Mouse (Mus musculus) inflammation-experienced regulatory T-cells, adult 6 months (primary cell): Measurements from ENCODE around the gene Gpbp1. TPM values are rescaled to one million over a fixed set of nuclear protein-coding genes. Genes with fewer than 3 reads are reported as not detected.
A peak's percentile ranks its signal among the peaks of the same experiment; 100 is the strongest.

Source experiments
- ATAC-seq: one replicate; pipeline ENCODE4 v1.8.0; 2017
- polyA plus RNA-seq, 3 experiments: library from polyadenylated mRNA; unstranded; fragments of 100-300 nt; shearing (Covaris generic); gene quantifications; one replicate each; pipeline ENCODE4 v1.2.1; 2017

The Gpbp1 gene
- polyA plus RNA-seq, 3 experiments from 2014 or later, result 156 to 170 (median 170) TPM

DNA sequence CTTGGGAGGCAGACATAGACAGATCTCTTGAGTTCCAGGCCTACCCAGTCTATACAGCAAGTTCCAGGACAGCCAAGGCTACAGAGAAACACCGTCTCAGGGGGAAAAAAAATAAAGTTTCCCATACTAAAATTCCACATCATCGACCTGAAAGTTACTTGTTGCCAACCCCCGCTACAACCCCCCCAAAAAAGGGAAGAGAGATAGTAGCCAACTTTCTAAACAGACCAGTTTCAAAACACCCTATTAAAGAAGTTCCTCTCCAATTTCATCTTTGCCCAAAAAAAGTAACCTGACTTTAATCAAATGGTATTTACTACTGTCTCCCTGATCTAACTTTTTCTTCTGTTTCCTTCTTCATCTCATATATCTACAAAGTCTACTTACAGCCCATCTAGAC lies 22.6 kb downstream of the Gpbp1 start:
- ATAC-seq, result no peak

DNA sequence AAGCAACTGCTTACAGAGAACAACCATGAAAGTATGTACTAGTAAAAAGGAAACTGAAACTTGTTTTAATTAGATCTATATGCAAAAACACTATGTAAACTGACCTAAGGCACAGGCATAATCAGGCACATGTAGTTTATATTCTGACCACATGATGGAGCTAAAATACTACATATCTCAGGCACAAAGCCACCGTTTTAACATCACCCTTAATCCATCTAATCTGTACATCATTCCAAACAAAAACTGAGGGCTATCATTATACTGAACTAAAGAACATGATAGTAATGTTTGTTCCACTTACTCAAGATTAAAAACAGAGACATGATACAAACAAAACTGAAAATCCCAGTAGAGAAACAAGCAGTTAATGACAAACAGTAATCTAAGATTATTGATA lies 28.5 kb downstream of the Gpbp1 start:
- peak; percentile 66 for ATAC-seq

DNA sequence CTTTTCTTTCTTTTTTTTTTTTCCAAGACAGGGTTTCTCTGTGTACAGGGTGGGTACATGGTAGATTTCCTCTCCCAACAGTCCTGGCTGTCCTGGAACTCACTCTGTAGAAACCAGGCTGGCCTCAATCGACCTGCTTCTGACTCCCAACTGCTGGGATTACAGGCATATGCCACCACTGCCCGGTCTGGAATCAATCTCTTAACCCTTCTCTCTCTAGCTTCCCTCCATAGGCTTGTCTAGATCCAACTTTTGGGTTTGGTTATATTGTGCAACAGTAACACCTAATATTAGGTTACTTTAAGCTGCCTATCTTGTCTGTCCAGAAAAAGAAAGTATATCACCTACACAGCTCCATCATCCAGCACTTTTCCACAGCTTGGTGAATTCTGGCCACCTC lies 33.1 kb downstream of the Gpbp1 start:
- no peak for ATAC-seq

DNA sequence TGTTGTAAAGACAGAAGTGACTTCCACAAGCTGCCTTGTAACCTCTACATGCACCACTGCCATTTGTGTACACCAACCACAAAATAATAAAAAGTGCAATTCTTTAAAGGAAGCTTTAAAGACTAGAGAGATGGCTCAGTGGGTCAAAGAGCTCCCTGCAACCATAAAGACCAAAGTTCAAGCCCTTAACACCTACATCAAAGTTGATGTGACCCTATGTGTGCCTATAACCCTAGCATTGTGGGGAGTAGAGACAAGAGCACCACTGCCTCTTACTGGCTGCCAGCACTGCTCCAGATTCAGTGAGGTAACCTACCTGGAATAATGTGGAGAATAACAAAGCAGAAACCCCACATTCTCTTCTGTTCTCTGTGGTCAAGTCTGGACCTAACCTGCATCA lies 45.6 kb downstream of the Gpbp1 start:
- ATAC-seq, result no peak

DNA sequence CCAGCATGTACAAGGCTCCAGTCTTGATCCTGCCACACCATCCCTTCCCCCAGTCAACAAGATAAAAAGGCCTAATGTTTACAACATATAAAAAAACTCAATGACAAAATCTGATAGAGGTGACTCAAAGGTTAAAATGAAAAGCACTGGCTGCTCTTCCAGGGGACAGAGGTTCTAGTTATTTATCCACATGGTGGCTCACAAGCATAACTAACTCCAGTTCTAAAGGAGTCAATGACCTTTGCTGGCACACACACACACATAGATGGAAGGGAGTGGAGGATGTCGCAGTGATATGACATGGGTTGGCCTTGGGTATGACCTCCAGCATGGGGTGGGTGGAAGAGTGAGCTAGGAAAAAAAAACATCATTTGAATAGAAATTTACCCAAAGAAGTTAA lies 58.7 kb downstream of the Gpbp1 start:
- no peak for ATAC-seq

DNA sequence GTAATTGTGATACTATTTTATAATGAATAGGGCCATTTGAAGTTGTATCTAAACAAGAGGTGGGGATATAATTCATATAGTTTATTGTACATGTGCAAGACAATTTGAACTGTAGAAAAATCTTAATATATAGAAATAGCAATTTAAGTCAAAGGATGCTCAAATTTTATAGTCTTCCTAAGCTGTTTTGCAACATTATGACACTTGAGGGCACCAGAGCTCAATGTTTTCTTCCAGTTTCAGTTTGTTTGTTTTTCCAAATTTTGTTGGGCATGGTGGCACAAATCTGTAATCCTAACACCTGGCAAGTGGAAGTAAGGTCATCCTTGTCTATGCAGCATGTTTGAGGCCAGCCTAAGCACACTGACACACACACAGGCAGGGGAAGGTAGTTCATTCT lies 68.6 kb downstream of the Gpbp1 start:
- no peak for ATAC-seq

DNA sequence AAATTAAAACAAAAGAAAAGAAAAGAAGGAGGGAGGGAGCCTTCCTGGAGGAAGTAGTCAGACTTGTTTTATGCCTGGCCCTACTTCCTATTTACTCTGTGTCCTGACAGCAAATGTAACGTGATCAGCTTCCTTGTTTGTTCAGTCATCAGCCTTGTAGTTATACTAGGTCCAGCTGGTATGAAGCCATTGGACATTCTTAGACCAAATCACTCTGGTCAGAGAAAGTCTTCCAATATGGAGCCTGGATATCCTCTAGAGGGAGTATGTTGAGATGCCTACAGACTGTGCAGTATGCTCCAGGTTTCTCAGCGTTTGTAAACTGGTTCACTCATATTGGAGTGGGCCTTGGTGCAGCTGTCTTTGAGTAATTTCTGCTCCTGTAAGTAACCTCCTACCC lies 71.8 kb downstream of the Gpbp1 start:
- ATAC-seq, result no peak

DNA sequence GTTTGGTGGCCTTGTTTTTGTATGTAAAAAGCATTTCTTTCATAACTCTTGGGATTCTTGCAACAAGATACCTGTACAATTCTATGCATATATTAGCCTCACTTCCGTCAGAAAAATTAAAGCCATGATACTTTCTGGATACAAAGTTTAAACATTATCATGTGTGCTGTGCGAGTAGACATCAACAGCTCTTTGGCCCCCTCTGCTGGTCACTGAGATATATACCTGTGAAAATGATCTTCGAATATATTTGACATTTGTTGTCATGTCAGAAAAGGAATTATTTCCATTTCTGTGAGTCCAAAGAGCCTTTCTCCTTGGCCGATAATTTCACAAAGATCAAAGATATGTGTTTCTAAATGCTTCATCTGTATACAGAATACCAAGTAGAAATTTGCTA lies 76.8 kb downstream of the Gpbp1 start:
- ATAC-seq, result peak; percentile 74

DNA sequence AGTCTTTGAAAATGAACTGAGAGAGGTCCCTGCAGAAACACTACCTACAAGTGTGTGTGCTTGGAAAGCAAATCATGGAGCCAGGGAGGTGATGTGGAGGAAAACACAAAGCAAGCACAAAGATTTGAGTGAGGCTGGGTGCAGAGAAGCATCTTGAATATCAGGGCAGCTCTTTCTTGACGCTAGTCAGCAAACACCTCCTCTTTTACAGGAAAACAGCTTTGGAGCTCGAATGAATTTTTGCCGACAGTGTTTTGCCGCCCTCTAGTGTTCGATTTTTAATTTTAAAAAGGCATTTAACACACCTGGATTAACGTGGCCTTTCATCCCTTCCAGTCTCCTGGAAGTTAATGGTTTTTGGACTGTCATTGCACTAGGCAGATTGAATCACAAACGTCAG lies 79.1 kb downstream of the Gpbp1 start:
- peak; percentile 41 for ATAC-seq

DNA sequence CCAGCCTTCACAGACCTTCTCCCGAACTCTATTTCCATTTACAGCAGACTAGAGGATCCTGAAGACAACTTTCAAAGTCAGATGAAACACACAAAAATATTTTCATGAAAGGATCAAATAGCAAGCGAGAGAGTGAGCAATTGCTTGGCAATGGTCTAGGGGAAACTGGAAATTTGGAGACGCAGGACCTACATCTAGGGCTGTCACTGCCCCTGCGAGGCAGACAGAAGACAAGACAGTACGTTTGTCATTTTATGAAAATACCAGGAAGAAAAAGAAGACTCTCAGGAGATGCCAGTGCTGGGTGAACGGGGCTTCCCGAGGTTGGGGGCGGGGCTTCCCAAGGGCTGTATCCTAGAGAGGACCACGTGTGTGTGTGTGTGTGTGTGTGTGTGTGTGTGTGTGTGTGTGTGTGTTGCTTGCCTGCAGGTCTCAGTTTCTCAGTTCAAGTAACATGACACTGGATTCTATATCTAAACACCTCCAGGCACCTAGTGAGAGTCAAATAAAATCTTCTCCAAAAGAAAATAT lies 83.0 kb downstream of the Gpbp1 start:
- no peak for ATAC-seq

DNA sequence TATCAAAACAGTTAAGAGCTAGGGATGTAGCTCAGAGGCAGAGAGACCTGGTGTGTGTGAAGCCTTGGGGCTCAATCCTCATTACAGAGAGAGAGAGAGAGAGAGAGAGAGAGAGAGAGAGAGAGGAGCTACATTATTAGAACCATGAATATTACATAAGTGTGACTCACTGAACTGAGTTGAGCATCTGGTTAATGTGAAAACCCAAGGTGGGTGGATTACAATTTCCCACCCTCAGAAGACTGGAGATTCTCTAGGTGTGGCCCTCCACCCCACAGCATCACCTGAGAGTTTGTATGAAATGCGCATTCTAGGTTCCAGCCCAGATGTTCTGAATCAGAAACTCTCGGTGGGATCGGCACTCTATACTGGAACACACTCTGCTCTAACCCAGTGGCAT lies 84.0 kb downstream of the Gpbp1 start:
- ATAC-seq, result no peak

DNA sequence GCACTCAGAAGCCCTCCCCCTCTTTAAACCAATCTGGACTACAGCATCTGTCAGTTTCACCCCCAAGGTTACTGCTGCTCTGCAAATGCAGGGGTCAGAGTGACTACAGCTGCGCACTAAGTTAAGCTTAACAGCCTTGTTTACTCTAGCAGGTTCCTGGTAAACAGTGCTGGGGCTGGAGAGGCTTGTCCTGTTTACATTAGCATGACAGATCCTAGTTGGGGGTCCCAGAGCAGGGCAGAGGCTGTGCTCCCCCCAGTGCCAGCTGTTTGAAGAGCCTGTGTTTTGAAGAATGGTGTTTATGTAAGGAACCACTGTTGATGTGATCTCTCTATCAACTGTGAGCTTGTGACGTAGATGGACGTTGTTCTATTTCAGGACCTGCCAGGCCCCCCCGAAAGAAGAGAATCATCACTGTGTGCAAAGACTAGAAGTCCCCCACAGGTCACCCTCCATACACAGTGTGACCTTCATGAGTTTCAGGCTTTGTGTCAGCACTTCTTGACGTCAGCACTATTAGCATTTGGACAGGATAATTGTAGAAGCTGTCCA lies 92.2 kb downstream of the Gpbp1 start:
- ATAC-seq, result no peak

DNA sequence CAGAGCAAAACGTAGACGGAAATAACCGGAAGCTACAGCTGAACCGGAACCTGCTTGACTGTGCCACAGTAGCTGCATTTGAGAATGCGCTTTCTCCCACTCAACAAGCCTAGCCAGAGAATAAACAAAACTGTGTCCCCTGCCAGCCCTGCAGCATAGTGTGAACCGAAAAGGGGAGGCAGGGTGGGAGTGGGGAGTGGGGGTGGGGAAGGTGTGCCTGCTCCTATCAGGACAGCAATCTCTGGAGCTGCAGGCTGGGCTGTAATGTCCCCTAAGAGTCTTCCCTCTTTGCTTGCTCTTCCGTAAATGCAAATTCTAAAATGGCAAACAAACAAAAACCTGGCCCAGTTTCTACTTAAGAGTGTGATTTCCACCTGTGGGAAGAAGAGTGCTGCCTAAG lies 92.8 kb downstream of the Gpbp1 start:
- ATAC-seq, result no peak

DNA sequence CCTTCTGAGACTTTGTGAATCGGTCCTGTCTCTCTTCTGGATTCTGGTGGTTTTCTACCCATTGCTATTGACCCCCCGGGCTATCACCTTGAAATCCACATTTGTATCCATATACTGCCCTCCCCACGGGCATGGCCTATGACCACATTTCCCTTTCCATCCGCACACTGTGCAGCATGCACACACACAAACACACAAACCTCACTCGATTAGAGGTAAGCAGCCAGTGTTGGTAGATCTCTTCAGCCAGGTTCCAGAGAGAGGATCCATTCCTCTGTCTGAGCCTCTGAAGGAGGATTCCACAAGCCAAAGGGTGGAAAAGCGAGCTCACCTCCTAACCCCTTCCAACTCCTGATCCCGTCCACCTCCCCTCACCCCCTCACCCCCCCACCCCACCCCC lies 94.4 kb downstream of the Gpbp1 start:
- ATAC-seq, result no peak

DNA sequence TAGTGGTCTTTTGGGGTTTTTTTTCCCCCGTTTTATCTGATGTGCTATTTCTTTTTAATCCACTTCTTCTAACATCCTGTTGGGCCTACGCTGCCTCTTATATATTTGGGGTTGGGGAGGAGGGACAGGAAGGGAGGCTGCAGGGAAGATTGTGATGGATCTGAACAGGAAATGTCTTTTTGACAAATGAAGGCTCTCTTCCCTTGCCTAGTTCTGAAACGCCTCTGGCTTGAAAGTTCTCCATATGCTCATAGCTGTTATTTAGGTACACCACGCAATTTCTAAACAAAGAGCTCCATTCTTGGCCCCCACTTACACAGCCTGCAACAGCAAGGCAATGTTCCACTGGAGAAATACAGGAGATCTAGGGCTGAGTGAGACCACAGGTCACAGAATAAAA lies 95.0 kb downstream of the Gpbp1 start:
- no peak for ATAC-seq

DNA sequence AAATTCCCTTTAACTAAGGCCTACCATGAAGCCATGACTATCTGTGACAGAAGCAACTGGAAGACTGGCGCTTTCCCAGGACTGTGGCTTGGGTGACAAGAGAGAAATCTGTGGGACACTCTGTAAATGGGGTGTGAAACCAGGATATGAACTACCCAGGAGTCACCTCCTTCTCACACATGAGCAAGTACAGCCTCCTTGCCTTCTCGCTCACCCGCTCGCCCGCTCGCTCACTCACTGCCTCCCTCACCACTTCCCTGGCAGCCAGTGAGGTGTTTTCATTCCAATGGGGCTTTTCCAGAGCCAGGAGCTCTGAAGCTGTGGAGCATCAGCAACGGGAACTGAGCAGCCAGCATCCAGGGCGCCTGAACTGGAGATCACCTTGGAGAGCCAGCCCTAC lies 95.6 kb downstream of the Gpbp1 start:
- ATAC-seq, result no peak

DNA sequence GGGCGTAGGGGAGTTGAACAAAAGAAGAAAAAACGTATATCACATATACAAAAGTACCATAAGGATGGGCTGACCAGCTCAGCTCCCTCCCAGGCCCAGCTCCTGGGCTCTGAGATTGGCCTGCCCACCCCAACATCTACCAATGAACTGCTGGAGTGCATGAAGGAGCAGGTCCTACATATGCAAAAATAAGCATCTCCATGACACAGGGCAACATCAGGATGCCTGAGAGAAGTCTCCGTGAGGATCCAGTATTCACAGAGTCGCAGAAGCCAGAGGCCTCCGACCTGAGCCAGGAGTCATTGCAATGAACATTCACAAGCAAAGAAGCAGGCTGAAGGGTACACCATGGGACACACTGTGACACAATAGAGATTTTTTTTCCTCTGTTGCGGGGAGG lies 96.5 kb downstream of the Gpbp1 start:
- ATAC-seq, result no peak

DNA sequence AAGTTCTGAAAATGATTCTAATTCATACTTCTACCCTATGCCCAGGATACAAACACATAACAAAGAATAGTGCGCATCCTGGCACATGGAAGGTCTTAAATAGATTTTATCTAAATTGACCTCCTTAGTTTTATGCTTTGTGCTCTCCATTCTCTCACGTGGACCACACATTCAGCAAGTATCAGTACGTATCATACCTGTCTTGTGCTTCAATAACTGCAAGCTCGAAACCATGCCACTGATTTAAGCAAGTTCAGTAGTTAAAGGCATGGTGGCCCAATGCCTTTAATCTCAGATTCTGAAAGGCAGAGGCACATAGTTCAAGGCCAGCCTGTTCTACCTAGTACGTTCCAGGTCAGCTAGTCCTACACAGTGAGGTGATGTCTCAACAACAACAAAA lies 98.5 kb downstream of the Gpbp1 start:
- ATAC-seq, result no peak

DNA sequence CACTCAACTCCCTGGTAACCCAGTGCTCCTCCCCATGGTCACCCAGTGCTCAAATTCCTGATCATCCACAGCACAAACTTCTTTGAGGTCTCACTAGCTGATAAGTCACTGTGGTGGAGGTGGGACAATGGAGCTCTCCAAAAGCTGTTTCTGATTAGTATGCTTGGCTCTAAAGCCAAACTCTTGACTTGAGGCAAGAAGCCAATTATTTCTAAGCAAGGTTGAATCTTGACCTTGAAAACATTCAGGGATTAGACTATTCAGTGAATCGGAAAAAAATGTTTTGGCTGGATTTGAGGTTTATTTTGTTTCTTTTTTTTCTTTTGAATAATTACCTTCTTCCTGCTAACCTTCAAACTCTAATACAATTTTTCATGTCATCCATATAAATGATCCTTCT lies 98.9 kb downstream of the Gpbp1 start:
- no peak for ATAC-seq

DNA sequence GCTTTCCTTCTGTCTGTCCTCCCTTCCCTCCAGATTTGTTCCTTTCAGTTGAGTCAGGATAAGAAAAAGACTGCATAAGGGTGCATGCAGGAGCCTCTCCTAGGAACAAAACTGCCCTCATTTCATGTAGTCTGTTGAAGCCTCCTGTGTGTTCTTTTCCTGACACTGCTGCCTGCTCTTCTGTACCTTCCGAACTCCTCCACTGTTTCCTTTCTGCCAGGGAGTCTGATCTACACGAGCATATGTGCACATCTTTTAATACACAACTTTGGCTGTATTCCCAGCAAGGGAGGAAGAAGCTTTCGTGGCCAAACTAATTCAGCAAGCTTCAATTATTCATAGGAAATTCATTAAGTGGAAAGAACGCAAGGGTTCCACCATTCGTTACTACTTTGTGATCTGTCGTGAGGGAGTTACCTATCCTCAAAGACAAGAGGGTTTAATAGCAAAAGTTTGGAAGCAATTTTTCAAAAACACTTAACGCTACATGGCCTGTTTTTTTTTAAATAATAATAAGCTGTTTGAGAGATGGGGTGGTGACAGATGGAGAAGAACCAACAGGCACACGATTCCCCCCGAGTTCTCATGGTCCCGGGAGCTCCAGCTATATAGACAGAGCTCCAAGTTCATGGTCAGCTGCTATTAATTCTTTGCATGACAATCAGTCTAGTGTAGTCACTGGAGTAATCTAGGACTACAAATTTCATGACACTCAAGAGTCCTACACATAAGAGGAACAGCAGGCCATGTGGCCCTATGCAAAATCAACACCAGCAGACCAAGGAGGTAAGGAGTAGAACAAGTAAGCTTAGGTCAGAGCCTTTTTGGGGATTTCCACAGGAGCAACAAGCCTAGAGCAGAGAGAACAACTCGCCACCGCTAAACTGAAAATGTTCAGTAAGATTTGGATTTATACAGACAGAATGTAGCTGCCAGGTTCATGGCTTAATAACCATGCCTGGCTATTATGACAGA lies 105.6 kb downstream of the Gpbp1 start:
- ATAC-seq, result no peak
